Mouse (Mus musculus): Measurements from ENCODE around the gene Gkn1.

Gkn1 gene

DNA sequence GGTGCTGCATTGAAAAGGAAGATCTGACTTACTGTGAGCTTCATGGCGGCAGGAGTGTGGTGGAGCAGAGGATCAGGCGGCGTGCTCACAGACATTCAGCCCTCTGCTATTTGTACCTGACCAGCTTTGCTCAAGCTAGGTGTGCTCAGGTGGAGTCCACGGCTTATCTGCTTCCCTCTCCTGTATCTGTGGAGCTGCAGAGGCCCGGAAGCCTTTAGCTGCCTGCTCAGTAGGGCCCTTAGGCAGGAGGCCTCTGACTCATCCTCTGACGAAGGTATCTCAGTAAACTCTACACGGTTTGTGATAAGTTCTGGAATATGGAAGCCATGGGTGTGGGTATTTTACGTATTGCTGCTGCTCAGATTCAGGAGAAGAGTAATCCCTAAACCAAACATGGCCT is at the start of gene Gkn1:
Gkn1 (minus strand) TSS at position 114 of the 400 bp plus-strand sequence.
- no peak for DNase-seq (ENCODE audit: low spot score in 2 of 2)

DNA sequence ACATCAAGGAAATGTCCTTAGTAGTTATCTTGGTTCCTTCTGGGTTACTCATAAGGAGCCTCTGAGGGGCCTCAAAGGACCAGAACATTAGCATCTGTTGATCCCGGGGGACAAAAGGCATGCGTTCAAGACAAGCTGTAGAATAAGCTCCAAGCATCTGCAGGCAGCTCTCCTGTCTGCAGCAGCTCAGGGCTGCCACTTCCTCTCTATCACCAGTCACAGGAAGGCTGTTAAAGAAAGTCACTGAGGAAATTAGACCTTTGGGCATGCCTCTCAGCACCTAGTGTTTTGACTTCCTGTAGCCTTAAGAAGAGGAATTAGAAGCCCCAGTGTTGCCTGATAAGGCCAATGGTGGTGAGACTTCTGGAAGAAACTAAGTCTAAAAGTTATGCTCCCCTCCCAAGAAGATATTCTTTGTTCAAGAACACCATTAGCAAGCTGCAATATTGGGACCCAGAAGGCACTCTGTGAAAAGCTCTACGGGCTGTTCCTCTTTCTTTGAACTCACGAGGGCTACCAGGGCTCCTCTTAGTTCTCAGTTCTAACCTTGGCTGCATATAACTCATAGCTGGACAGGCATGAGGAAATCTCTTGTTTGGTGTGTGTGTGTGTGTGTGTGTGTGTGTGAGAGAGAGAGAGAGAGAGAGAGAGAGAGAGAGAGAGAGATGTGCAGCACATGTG is 49.3 kb upstream of the Gkn1 start:
- peak; percentile 24 to 40 for DNase-seq (ENCODE audit: low spot score in 2 of 2)

DNA sequence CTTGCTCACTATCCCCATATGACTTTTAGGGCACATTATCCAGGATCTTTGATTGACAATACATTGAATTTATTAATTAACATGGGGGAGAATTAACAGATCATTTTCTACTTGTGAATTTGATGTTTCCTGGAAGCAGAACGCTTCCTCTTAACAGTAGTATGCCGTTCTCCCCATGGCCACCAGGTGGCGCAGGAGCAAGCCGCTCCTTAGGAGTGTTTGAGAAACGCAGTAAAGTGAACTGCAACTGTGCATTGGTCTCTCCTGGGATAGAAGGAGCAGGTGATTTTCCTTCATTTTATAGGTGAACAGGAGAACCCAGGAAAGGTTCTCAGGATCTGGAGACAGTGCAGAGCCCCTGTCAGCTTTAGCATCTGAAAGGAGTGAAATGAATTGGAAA is 48.4 kb upstream of the Gkn1 start:
- peak; percentile 70 to 82 for DNase-seq (ENCODE audit: low spot score in 2 of 2)

DNA sequence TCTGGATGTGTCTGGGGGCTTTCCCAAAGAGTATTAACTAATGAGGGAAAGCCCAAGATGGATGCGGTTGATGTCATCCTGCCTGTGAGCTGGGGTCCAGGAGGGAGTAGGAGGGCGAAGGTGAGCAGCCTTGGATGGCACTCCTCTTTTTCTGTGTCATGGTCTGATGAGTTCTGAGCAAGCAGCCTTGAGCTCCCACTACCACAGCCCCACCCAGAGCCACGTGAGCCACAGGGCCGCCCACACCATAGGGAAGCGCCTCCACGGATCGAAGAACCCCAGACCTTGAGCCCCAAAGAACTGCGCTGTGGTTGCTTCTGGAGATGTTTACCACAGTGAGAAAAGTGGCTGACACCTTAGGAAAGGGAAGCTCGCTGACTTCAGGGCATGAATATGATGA is 44.0 kb upstream of the Gkn1 start:
- DNase-seq (ENCODE audit: low spot score in 2 of 2), result peak in 1 of 2 experiments; percentile 6

DNA sequence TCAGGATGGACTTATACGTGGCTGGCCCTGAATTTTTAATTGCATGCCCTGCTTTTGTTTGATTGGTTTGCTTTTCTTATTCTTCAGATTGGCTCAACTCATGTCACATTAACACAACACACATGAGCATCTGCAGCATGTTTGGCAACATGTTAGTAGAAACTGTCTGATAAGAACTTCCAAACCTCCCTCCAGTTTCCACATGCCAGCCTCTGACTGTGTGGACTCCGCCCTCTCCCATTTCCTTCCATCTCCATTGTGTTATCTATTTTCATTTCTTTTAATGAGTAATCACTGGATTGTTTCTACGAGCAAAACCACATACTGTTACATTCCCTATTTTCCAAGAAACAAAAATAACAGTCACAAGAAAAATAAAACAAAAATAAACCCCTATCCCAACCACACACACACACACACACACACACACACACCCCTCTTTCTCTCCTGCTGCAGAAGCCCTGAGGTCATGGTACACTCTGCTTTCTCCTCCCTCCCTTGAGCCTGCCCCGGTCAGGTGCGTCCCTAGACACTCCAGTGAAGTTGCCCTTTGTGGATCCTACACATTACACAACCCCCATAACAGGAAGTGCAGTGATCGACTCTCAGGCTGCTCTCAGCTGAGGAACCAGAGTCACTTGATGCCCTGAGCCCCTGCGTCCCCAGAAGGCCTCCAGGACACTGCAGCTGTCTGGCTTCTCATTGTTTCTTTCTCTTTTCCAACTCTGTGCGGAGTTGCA is 42.9 kb upstream of the Gkn1 start:
- no peak for DNase-seq (ENCODE audit: low spot score in 2 of 2)

DNA sequence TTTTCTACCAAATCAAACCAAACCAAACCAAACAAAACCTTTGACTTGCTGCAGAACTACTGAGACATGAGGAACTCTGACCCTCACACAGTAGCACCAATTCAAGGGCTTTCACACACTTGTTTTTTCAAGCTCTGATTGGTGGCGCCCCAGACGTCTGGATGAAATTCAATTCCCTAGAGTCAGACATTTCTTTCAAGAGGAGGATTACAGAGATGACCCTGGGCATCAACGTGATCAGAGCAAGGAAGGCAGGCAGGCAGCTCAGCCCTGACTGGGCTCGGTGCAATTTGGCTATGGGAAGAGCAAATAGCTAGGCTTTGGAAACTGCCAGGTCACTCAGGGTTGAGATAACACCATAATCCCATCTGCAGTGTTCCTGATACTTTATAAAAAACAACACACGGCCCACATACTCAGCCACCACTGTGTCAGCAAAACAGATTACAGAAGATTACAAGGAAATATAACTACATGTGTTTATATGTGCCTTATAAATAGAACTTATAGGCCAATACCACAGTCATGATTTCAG is 38.8 kb upstream of the Gkn1 start:
- no peak for DNase-seq (ENCODE audit: low spot score in 2 of 2)

DNA sequence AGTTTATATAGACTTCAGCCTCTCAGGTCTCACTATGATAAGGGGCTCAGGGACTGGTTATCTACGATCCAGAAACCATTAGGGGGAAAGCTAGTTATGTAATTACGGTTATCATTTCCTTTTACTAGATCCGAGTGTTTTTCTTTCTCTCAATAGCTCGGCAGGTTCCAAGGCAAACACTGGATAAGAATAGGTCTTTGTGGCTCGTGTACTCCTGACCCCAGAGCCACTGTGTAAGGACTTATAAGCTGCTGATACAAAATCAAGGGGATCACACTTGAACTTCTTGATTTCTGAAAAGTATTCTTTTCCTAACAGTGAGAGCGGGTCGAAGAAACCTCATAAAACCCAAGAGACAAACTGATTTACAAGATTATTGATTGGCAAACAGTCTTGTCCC is 38.1 kb upstream of the Gkn1 start, which contains the start of gene Gkn3:
Gkn3 (minus strand) TSS at position 59 of the 400 bp plus-strand sequence.
- no peak for DNase-seq (ENCODE audit: low spot score in 2 of 2)

DNA sequence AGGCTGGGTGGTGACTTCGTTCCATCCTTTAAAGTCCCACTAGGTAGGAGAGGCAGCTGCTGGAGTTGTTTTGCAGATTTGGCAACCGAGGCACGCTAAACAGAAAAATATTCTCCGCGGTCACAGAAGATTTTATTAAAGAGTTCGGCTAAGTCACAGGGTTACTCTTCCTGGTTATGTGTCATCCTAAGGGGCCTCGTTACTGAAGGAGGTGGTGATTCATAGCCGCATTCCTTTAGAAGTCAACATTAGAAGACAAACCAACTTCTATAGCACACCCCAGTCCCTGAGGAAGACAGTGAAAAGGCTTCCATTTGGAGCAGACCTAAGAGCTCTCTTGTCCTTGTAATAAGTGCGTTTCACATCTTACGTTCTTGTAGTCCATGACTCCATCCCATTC is 35.9 kb upstream of the Gkn1 start:
- no peak for DNase-seq (ENCODE audit: low spot score in 2 of 2)

DNA sequence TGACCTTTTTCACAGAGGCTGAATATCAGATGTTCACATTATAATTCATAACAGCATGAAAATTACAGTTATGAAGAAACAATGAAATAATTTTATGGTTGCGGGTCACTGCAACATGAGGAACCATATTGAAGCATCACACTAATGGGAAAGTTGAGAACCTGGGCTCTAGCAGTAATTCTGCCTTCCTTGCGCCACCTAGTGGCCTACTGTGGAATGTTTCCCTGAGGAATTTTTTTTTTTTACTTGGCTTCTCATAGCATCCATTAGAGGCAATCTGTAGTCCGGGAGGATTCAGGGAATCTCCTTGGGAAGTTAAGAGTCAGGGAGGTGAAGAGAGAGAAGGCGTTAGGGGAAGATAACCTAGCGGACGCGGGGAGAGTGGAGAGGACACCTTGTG is 35.5 kb upstream of the Gkn1 start:
- DNase-seq (ENCODE audit: low spot score in 2 of 2), result peak in 1 of 2 experiments; percentile 41

DNA sequence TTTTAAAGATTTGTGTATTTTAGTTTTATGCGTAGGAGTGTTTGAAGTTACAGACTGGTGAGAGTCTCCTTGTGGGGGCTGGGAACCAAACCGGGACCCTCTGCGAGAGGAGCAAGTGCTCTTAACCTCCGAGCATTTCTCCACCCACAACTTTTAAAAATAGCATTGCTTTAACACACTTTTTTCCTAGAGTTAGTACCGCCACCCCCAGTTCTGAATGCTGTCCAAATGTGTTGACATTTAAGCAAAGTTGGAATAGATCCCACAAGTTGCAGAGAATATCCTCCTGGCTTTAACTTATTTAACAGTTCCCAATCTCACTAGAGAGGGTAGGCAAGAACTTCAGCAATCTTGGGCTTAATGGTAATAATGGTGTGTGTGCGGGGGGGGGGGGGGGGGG is 34.0 kb upstream of the Gkn1 start:
- DNase-seq (ENCODE audit: low spot score in 2 of 2), result no peak

DNA sequence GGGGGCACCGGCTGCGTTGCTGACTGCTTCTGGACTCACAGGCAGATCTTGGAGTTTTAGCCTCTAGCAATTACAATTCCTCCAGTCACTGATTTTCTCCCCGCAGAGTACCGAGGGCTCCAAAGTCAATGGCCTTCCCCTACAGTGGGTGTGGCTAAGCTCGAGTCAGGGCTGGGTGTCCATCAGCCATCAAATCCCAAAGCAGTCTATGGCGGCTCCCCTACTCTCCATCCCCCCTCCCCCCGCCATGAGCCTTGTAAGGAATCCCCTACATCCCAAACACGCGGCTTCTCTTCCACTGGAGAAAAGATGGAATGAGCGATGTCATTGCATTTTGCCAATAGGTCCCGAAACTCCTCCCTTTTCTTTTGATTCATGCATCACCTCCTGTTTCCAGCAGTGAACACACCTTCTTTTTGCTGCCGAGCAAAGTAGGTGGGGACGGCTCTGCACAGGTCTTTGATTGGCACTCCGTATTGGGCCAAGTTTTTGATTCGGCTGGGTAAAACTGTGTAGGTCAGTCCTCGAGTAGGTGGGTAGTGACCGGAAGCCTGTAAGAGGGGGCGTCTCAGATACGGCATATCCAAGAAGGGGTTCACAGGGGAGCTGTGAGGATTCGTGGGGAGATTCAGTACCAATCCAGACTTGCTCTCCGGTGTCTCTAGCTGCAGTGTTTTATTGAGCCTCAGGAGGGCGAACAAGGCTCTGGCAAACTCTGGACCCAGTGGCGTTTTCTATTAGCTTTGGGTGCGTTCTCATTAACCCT is 33.4 kb upstream of the Gkn1 start:
- no peak for DNase-seq (ENCODE audit: low spot score in 2 of 2)

DNA sequence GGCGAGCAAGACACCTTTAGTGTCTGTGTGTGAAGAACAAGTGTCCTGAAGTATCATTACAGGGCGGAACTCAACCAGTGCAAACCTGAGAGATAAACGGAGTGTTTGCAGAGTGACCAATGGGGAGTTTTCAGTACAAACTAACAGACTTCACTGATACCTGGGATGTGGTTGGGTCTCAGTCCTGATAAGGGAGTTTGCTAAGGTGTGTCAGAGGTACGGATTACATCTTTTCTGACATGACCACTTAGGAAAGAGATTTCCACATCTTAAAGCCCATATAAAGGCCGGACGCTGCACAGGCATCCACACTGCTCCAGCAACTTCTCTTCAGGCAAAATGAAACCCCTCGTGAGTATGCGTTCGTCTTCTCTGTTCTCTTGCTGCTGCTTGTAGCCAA is 22.3 kb upstream of the Gkn1 start, which contains the start of gene Gkn2:
Gkn2 (plus strand) TSS at position 301 of the 400 bp plus-strand sequence.
- no peak for DNase-seq (ENCODE audit: low spot score in 2 of 2)

DNA sequence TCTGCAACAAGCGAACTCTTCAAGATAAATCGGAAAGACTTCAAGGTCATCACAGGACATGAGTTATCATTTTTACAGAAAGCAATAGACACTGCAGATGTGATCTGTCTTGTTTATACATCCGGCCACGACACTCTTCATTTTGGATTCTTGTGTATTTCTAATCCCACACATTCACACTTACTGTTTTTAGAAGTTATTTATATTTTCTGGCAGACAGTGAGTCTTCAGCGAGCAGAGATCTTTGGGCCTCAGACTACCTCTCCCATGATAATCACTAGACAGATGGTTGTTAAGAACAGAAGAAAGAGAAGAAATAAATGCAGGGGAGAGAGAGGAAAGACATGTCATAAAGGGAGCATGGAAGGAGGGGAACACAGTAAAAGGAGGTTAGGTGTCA is 18.5 kb upstream of the Gkn1 start:
- DNase-seq (ENCODE audit: low spot score in 2 of 2), result no peak

DNA sequence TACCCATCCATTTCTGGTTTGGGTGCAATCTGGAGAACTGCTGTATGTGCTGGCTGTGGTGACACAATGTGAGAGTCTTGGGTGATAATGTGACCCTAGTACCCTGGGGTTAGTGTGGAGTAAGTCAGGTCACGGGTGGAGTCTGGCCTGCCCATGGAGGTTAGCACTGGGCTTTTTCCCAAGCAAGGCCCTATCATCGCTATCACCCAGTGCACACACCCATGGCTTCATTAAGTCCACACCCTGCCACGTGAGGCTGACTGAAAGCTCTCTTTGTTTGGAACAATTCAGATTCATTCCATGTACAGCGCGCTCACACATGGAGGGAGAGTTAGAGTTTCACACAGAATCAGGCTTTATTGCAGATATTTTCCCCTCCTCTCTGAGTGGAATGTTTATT is 3.7 kb upstream of the Gkn1 start:
- no peak for DNase-seq (ENCODE audit: low spot score in 2 of 2)

DNA sequence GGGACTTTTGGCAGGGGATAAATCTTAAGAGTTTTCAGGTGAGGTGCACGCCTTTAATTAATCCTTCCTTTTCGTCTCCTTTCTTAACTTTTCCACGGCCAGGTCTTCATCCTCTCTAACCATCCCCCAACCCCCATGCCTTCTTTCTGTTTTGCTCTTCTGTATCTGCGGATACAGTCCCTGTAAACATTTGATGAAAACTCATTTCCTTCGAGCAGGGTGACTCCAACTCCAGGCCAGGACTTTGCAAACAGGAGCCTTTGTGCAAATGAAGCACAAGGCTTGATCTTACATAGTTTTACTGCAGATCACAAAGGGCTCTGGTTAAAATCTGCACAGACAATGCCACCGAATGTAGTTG is 14.8 kb downstream of the Gkn1 start:
- DNase-seq (ENCODE audit: low spot score in 2 of 2), result no peak

DNA sequence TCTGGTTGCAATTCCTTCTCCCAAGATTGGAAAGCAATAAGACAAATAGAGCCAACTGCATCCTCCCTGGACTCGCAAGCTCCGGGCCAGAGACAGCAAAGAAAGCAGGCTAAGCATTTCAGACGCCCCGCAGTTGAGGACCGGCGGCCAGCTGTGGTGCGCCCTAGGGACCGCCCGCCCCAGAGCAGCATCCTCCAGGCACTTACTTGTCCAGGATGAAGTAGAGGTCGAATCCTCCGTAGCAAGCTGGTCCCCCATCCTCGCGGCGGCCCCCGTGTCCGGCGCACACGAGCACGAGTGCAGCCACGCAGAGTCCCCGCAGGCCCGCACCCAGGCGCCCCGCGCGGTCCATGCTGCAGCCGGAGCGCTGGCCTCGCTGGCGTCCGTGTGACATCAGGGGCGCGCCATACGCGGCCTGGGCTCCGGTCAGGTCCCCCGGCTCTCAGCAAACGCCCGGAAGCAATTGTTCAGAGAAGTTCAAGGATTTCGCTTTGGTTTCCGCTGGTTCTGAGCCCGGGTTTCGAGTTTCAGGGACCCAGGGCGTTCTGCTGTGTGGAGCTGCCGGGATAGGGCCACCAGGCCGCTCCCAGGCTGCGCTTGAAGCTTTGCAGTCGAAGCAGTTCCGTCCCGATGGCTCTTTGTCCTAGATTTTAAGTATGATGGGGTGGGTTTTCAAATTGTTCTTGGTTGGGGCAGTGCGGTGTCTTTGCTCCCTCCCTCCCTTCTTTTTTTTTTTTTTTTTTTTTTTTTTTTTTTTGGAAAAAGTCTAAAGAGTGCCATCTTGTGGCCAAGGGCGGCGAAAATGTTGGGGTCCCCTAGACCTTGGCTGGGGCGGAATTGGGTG is 15.4 kb downstream of the Gkn1 start, which contains the start of gene Antxr1:
Antxr1 (minus strand) TSS at position 731 of the 844 bp plus-strand sequence.
- peak in 1 of 2 experiments; percentile 47 for DNase-seq (ENCODE audit: low spot score in 2 of 2)

DNA sequence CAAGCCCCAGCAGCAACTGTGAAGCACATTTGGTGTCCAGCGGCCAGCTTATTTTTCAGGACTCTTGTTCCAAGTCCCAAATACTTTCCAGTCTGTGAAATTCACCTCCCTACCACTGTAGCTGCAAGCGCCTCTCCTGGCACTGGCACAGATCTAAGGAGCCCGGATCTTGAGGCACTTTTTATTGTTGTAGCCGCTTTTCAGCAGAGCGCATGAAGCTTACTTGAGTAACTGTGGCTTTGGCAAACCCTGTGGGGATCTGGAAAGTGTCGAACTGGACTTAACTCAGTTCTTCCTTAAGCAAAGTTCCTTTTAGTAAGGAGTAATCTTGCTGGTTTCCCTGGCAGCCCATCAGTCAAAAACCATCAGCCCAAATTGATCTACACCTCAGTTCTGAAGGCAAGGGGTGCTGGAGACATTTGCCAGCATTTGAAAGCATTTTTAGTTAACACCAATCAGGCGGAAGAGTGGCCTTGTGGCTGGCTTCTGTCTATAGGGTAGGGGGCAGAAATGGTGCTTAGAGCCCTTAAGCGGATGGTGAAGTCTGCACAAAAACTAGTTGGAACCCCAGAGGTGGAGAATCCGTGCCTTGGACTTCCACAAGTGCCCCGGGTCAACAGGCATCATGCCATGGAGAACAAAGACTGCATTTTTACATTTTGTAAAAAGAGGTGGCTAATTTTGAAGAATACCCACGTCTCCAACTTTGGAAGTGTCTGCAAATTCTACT is 16.2 kb downstream of the Gkn1 start:
- DNase-seq (ENCODE audit: low spot score in 2 of 2), result no peak

DNA sequence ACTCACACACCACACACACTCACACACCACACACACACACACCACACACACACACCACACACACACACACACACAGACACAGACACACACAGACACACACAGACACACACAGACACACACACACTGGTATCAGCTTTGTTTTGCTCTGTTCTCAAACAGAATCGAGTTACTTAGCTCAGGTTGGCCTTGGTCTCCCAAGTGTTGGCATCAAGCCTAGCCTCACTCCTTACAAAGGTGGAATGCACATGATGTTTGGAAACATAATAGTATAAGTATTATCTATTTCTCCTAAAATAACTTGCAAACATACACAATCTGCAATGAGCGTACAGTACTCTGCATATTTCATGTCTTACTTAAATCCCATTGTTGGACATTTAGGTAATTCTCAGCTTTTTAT is 18.4 kb downstream of the Gkn1 start:
- DNase-seq (ENCODE audit: low spot score in 2 of 2), result no peak

DNA sequence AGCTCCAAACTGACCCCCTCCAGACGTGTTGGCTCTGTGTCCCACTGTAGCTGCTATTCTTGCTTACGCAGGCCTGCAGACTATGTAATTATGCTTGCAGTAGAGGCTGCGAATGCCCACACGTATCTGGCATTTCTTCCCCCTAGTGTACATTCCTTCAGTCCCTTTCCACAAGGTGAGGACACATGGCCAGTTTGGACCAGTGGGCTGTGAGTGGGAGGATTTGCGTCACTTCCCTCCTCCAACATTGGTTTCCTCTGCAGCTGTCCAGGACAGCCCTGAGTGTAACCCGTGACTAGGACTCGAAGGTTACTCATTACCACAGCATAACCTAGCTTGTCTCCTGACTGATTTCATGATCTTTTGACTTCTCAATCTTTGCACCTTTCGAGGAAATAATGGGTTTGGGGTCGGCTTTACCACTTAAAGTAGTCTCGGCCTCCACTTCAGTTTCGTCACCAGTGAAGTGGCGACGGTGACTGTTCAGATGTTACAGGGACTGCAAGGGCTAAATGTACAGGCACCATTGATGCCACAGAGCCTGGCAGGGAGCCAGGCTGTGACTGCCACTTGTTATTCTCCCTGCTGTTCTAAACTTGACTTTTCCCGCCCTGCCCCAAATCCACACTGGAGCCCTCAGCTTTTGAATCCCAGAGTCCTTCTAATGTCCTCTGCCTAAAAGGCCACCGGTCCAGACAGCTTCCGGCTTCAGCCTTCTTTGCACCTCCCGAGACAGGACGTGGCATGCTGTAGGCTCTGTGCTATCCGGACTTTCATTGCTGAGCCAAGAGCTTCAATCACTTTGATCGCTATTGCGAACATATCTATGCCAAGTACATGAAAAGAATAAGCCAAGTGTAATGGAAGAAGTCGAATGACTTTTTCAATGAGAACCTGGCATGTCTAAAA is 22.2 kb downstream of the Gkn1 start:
- DNase-seq (ENCODE audit: low spot score in 2 of 2), result no peak

DNA sequence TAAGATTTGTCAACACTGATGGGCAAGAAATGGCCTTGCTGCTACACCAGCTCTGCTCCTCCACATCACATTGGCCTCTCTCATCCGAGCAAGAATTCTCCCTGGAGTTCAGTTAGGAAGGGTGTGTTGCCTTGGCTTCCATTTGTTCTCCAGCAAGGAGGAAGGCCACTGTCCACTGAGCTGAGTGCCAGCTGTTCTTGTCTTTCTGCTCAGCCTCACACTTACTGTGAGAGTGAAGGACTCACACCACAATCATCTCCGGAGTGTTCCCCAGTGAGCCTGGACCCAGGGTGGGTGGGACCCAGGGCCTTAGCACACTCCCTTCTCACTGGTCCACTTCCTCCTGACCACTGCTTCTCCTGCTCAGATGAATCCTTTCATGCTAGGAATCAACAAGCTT is 23.8 kb downstream of the Gkn1 start:
- DNase-seq (ENCODE audit: low spot score in 2 of 2), result no peak

Data from thymus, postnatal 10 days (tissue).